Mouse (Mus musculus) CH12.LX (cell line): ENCODE measurements at regions not wholly inside any gene's neighbourhood (a gene's known extent, or its start where the extent isn't known, plus 50 kb on each side); places are given as distances from the start of the nearest gene placed in this dataset.

Experiments
- DNase-seq: peaks from one replicate; pipeline ENCODE4 v3.0.0-alpha.2; 2013; ENCODE audit errors: extremely low read depth
- H3K27ac ChIP-seq: 2 replicates; pipeline ENCODE4 v1.5.1; 2012; ENCODE audit warnings: low read depth, mild to moderate bottlenecking, control low read depth, moderate library complexity; ENCODE audit not compliant: insufficient read depth
- H3K27me3 ChIP-seq: replicated peaks from 2 replicates; pipeline ENCODE3; 2012; ENCODE audit warnings: inconsistent platforms
- H3K36me3 ChIP-seq, 2 experiments: replicated peaks in 1 of 2; 2 replicates each; pipeline versions ENCODE3 to v1.6.1; 2012; ENCODE audit warnings: inconsistent platforms in 1 of 2, low read length in 1 of 2, mild to moderate bottlenecking in 1 of 2, mixed read lengths in 1 of 2, moderate library complexity in 1 of 2; ENCODE audit not compliant: control insufficient read depth in 1 of 2, insufficient read depth in 1 of 2
- H3K4me1 ChIP-seq, 2 experiments: 2 replicates each; pipeline ENCODE4 v1.6.1; 2012; ENCODE audit warnings: inconsistent platforms in 1 of 2, moderate library complexity in 1 of 2; ENCODE audit not compliant: insufficient read depth in 2 of 2, control insufficient read depth in 1 of 2
- H3K4me2 ChIP-seq: 2 replicates; pipeline ENCODE4 v1.6.1; 2012; ENCODE audit warnings: low read depth, mild to moderate bottlenecking, control low read depth; ENCODE audit not compliant: poor library complexity, insufficient read depth, severe bottlenecking
- H3K4me3 ChIP-seq, 3 experiments: fragments of 150-350 bp in 1 of 3; sonication (generic) in 1 of 3; replicated peaks in 1 of 3; 2 replicates each; pipeline versions ENCODE3 to v1.5.1; 2011 to 2012; ENCODE audit warnings: low read depth in 2 of 3, low read length in 2 of 3, mild to moderate bottlenecking in 2 of 3, moderate library complexity in 2 of 3, control low read depth in 1 of 3, improper control_type of control experiment in 1 of 3, inconsistent platforms in 1 of 3, mixed read lengths in 1 of 3; ENCODE audit not compliant: poor library complexity in 1 of 3
- H3K79me2 ChIP-seq: replicated peaks from 2 replicates; pipeline ENCODE4 v1.6.1; 2012; ENCODE audit warnings: mild to moderate bottlenecking, moderate library complexity; ENCODE audit not compliant: control insufficient read depth, poor library complexity, insufficient read depth, severe bottlenecking; ENCODE audit errors: extremely low read depth
- H3K9ac ChIP-seq: 2 replicates; pipeline ENCODE4 v1.6.1; 2012; ENCODE audit warnings: low read depth, mild to moderate bottlenecking, control low read depth, moderate library complexity; ENCODE audit not compliant: insufficient read depth
- H3K9me3 ChIP-seq: replicated peaks from 2 replicates; pipeline ENCODE3; 2012; ENCODE audit warnings: low read length, inconsistent platforms, mixed read lengths
- E2F4 ChIP-seq: IDR thresholded peaks from 2 replicates; pipeline ENCODE4 v1.6.1; 2011; ENCODE audit warnings: low read depth, low read length, improper control_type of control experiment; ENCODE audit not compliant: insufficient replicate concordance
- ELF1 ChIP-seq: IDR thresholded peaks from 2 replicates; pipeline ENCODE4 v1.6.1; 2014; ENCODE audit warnings: low read depth, mild to moderate bottlenecking, inconsistent platforms, low read length, improper control_type of control experiment
- EP300 ChIP-seq: IDR thresholded peaks from 2 replicates; pipeline ENCODE4 v1.6.1; 2011; ENCODE audit warnings: low read length, improper control_type of control experiment
- GABPA ChIP-seq: IDR thresholded peaks from 2 replicates; pipeline ENCODE4 v1.6.1; 2012; ENCODE audit warnings: low read depth, low read length, improper control_type of control experiment, inconsistent platforms; ENCODE audit not compliant: insufficient replicate concordance
- IRF4 ChIP-seq: IDR thresholded peaks from 2 replicates; pipeline ENCODE4 v1.6.1; 2014; ENCODE audit warnings: low read depth, mild to moderate bottlenecking, inconsistent platforms, low read length, improper control_type of control experiment
- JUN ChIP-seq: IDR thresholded peaks from 2 replicates; pipeline ENCODE4 v1.6.1; 2011; ENCODE audit warnings: low read depth, mild to moderate bottlenecking, low read length, improper control_type of control experiment, moderate library complexity; ENCODE audit not compliant: insufficient read depth
- JUND ChIP-seq: conservative IDR thresholded peaks from 2 replicates; pipeline ENCODE4 v1.6.1; 2011; ENCODE audit warnings: low read depth, low read length, improper control_type of control experiment
- KAT2A ChIP-seq: IDR thresholded peaks from 2 replicates; pipeline ENCODE4 v1.6.1; 2012; ENCODE audit warnings: low read length, improper control_type of control experiment, inconsistent platforms; ENCODE audit not compliant: insufficient replicate concordance
- MAFK ChIP-seq: IDR thresholded peaks from 2 replicates; pipeline ENCODE4 v1.6.1; 2011; ENCODE audit warnings: low read length, improper control_type of control experiment; ENCODE audit not compliant: insufficient replicate concordance
- MXI1 ChIP-seq: IDR thresholded peaks from 2 replicates; pipeline ENCODE4 v1.6.1; 2011; ENCODE audit warnings: mild to moderate bottlenecking, low read depth, low read length, improper control_type of control experiment
- MYC ChIP-seq: IDR thresholded peaks from 2 replicates; pipeline ENCODE4 v1.6.1; 2011; ENCODE audit warnings: low read depth, mild to moderate bottlenecking, improper control_type of control experiment, low read length
- NRF1 ChIP-seq: IDR thresholded peaks from 2 replicates; pipeline ENCODE4 v1.6.1; 2014; ENCODE audit warnings: low read depth, mild to moderate bottlenecking, inconsistent platforms, low read length, improper control_type of control experiment, moderate library complexity
- SMC3 ChIP-seq: IDR thresholded peaks from 2 replicates; pipeline ENCODE4 v1.6.1; 2011; ENCODE audit warnings: low read depth, low read length, improper control_type of control experiment
- TBP ChIP-seq: conservative IDR thresholded peaks from 2 replicates; pipeline ENCODE4 v1.6.1; 2011; ENCODE audit warnings: low read depth, low read length, improper control_type of control experiment
- UBTF ChIP-seq: IDR thresholded peaks from 2 replicates; pipeline ENCODE4 v1.6.1; 2012; ENCODE audit warnings: low read depth, mild to moderate bottlenecking, inconsistent platforms, low read length, improper control_type of control experiment, moderate library complexity
- ZKSCAN1 ChIP-seq: IDR thresholded peaks from 2 replicates; pipeline ENCODE4 v1.6.1; 2012; ENCODE audit warnings: low read depth, inconsistent platforms, low read length, improper control_type of control experiment, borderline replicate concordance
- ZNF384 ChIP-seq: IDR thresholded peaks from 2 replicates; pipeline ENCODE4 v1.6.1; 2012; ENCODE audit warnings: low read depth, low read length, improper control_type of control experiment, inconsistent platforms
- dilution Hi-C: fragments of 300-500 bp; cut with MboI; formaldehyde crosslinking; loops from 2 replicates; pipeline ENCODE4 v1.14.3; 2020; ENCODE audit warnings: low sequenced_read_pairs; ENCODE audit not compliant: extremely low pct_unique_long_range_greater_than_20kb, extremely low pct_ligation_motif_present
- in situ Hi-C: fragments of 300-500 bp; cut with MboI; formaldehyde crosslinking; loops from 3 replicates; pipeline ENCODE4 v1.14.3; 2019; ENCODE audit warnings: low sequenced_read_pairs, low pct_ligation_motif_present, low pct_unique_long_range_greater_than_20kb, mixed read lengths

DNA sequence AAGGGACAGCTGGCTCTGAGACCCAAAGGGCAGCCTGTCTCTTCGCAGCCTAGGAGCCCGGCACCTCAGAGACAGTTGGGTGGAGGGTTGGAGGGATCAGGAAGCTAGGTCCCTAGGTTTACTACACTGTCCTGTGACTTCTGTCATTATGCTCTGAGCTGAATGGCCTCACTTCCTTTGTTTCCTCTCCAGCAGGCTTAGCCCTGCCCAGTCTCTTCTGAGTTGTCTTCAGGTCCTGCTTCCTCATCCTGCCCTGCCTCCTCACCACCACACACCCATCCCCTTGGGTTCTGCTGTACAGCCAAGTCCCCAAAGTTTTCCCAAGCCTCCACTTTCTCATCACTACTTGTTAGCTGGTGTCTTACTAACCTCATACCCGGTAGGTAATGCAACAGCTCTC, 122.7 kb upstream of the Ccdc122 start:
- Histone ChIP-seq H3K9me3 (no peaks in the 10 kb centered on the region), H3K79me2 (no peaks in the 10 kb centered on the region), H3K4me2 (no peak overlapping the region), H3K4me1 (peaks cover 0 to 19% of the 10 kb centered on the region in 2 experiments; a peak in 2 of 4 replicates), H3K9ac (no peak overlapping the region), H3K27ac (no peak overlapping the region), H3K4me3 (no peak overlapping the region), H3K36me3 (no peaks in the 10 kb centered on the region), H3K27me3 (no peaks in the 10 kb centered on the region)
- dilution Hi-C loops (no loop called here), in situ Hi-C loops (no loop called here)
- DNase-seq: no peak
- TF ChIP-seq EP300 (no peak), TBP (no peak), MYC (no peak), ZNF384 (no peak), ELF1 (no peak), UBTF (no peak), JUND (no peak)

DNA sequence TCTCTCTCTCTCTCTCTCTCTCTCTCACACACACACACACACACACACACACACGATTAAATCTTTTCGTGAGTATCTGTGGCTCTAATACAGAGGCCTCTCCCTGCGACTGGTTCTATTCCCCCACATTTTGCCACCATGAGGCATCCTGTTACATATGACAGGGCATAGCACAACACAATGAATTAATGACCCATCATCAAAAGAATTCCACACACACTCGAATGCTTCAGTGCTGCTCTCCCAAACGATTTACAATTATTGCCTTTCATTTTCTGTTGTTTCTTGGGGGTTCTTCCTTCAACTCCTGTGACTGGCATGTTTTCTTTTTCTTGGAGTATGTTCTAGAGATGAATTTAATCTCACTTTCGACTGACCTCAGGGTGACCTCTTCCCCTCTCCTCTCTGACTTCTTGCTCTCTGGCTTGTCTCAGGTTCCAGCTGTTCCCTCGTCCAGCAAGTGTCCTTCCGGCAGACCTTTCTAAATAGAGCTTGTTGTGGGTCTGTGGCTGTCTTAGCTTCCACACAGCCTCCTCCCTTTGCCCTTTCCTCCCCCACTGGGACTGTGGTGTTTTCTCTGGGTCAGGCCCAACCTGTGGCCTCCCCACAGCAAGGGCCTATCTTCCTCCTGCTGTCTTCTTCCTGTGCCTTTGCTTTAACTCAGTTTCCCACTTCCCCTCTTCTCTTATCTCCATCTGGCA, 124.1 kb upstream of the Ccdc122 start:
- Histone ChIP-seq H3K4me2 (no peak overlapping the region), H3K27ac (no peak overlapping the region), H3K4me1 (peaks cover 0 to 19% of the 10 kb centered on the region in 2 experiments; a peak in 2 of 4 replicates), H3K79me2 (no peaks in the 10 kb centered on the region), H3K27me3 (no peaks in the 10 kb centered on the region), H3K9ac (no peak overlapping the region), H3K4me3 (no peak overlapping the region), H3K36me3 (no peaks in the 10 kb centered on the region), H3K9me3 (no peaks in the 10 kb centered on the region)
- no peak for DNase-seq
- TF ChIP-seq GABPA (no peak), JUN (no peak)
- dilution Hi-C loops (no loop called here), in situ Hi-C loops (no loop called here)

GRCm38 (mm10) chr14:76911271-76911670, 125.3 kb upstream of the Ccdc122 start:
- no peak for DNase-seq
- peaks cover 0 to 19% of the 10 kb centered on the region in 2 experiments; a peak in 2 of 4 replicates for H3K4me1 ChIP-seq
- H3K9ac ChIP-seq: no peak overlapping the region
- H3K36me3 ChIP-seq: no peaks in the 10 kb centered on the region
- H3K4me2 ChIP-seq: no peak overlapping the region
- no peak overlapping the region for H3K4me3 ChIP-seq
- dilution Hi-C loops (no loop called here), in situ Hi-C loops (no loop called here)
- H3K27me3 ChIP-seq: no peaks in the 10 kb centered on the region
- H3K79me2 ChIP-seq: no peaks in the 10 kb centered on the region
- H3K9me3 ChIP-seq: no peaks in the 10 kb centered on the region
- no peak overlapping the region for H3K27ac ChIP-seq
- TF ChIP-seq JUND: no peak
- no peak for TF ChIP-seq E2F4
- no peak for TF ChIP-seq KAT2A
- TF ChIP-seq IRF4: no peak
- no peak for TF ChIP-seq ELF1
- TF ChIP-seq MYC: no peak
- no peak for TF ChIP-seq MXI1
- no peak for TF ChIP-seq ZKSCAN1
- TF ChIP-seq MAFK: no peak
- no peak for TF ChIP-seq NRF1
- TF ChIP-seq SMC3: no peak
- TF ChIP-seq, all 38 proteins: peak for 0
